Mouse (Mus musculus): ENCODE results near the gene Arap1. TPM values are rescaled to one million over a fixed set of nuclear protein-coding genes. Genes with fewer than 3 reads are reported as not detected.

Gene Arap1
- polyA plus RNA-seq, 1 experiment from 2014 or later, result 13.1 TPM

- no peak overlapping the region for H3K4me3 ChIP-seq (replicated peaks)
- H3K9me3 ChIP-seq (replicated peaks), result no peaks in the 10 kb centered on the region
- ATAC-seq (ENCODE audit: low read depth) (no peak), DNase-seq (no peak)
- H3K27me3 ChIP-seq, result peaks cover 14% of the 10 kb centered on the region
- no peaks in the 10 kb centered on the region for H3K4me1 ChIP-seq (replicated peaks)
- 60% methylated on average over 4 of the region's 4 CpGs for WGBS (ENCODE audit: insufficient replicate concordance)
- H3K4me2 ChIP-seq, result no peak overlapping the region
- no peak overlapping the region for H3K27ac ChIP-seq
- H3K36me3 ChIP-seq, result no peaks in the 10 kb centered on the region
- no peak overlapping the region for H3K9ac ChIP-seq
These were observed 96.3 kb downstream of the Arap1 start for GRCm38 (mm10) chr7:101444211-101444610.

GRCm38 (mm10) chr7:101449855-101450254 is 102.0 kb downstream of the Arap1 start:
- no peak overlapping the region for H3K4me3 ChIP-seq (replicated peaks)
- no peak for ATAC-seq (ENCODE audit: low read depth)
- H3K4me1 ChIP-seq (replicated peaks), result peaks cover 5% of the 10 kb centered on the region
- no peak overlapping the region for H3K9ac ChIP-seq
- H3K36me3 ChIP-seq, result no peaks in the 10 kb centered on the region
- 22% methylated on average over 3 of the region's 3 CpGs for WGBS (ENCODE audit: insufficient replicate concordance)
- H3K27ac ChIP-seq, result no peak overlapping the region
- H3K4me2 ChIP-seq, result no peak overlapping the region
- no peaks in the 10 kb centered on the region for H3K9me3 ChIP-seq (replicated peaks)
- no peak for DNase-seq
- H3K27me3 ChIP-seq, result peaks cover 51% of the 10 kb centered on the region

- Histone ChIP-seq H3K9ac (peak overlapping the region; percentile 26; the same call in 1 of the 2 replicates), H3K4me2 (peak overlapping the region; percentile 77), H3K27me3 (peaks cover 56% of the 10 kb centered on the region), H3K36me3 (no peaks in the 10 kb centered on the region), H3K4me3 (replicated peaks) (peak overlapping the region; percentile 52), H3K9me3 (replicated peaks) (no peaks in the 10 kb centered on the region), H3K27ac (no peak overlapping the region), H3K4me1 (replicated peaks) (peaks cover 5% of the 10 kb centered on the region)
- whole genome bisulfite sequencing (ENCODE audit: insufficient replicate concordance), result 1% methylated on average over 68 of the region's 68 CpGs
- DNase-seq, result peak; percentile 61
- peak; percentile 63 for ATAC-seq (ENCODE audit: low read depth)
These were observed 102.8 kb downstream of the Arap1 start for GRCm38 (mm10) chr7:101450422-101451401.

GRCm38 (mm10) chr7:101452669-101453068 is 104.8 kb downstream of the Arap1 start:
- Histone ChIP-seq H3K36me3 (no peaks in the 10 kb centered on the region), H3K4me2 (peak overlapping the region; percentile 77), H3K4me3 (replicated peaks) (peak overlapping the region; percentile 52; the same call in 1 of the 2 replicates), H3K9ac (no peak overlapping the region), H3K27ac (no peak overlapping the region), H3K4me1 (replicated peaks) (peaks cover 5% of the 10 kb centered on the region), H3K27me3 (peaks cover 53% of the 10 kb centered on the region), H3K9me3 (replicated peaks) (no peaks in the 10 kb centered on the region)
- WGBS (ENCODE audit: insufficient replicate concordance), result 67% methylated on average over 3 of the region's 3 CpGs
- DNase-seq (no peak), ATAC-seq (ENCODE audit: low read depth) (no peak)

- H3K4me2 ChIP-seq, result peak overlapping the region; percentile 19; the same call in 1 of the 2 replicates
- H3K27ac ChIP-seq, result no peak overlapping the region
These were observed 105.4 kb downstream of the Arap1 start for GRCm38 (mm10) chr7:101453296-101453695.

GRCm38 (mm10) chr7:101453725-101454124 is 105.9 kb downstream of the Arap1 start:
- Histone ChIP-seq H3K4me3 (replicated peaks) (no peak overlapping the region), H3K27ac (no peak overlapping the region), H3K9ac (no peak overlapping the region), H3K36me3 (no peaks in the 10 kb centered on the region), H3K4me2 (no peak overlapping the region), H3K4me1 (replicated peaks) (peaks cover 5% of the 10 kb centered on the region), H3K9me3 (replicated peaks) (no peaks in the 10 kb centered on the region), H3K27me3 (peaks cover 53% of the 10 kb centered on the region)
- DNase-seq (no peak), ATAC-seq (ENCODE audit: low read depth) (no peak)
- WGBS (ENCODE audit: insufficient replicate concordance), result 33% methylated on average over 8 of the region's 8 CpGs

More at GRCm38 (mm10) chr7:101453296-101453695, 105.4 kb downstream of the Arap1 start:
- peaks cover 5% of the 10 kb centered on the region for H3K4me1 ChIP-seq (replicated peaks)
- H3K4me3 ChIP-seq (replicated peaks), result 0 out of 2 replicates have a peak overlapping the region, but pooled peaks have one; percentile 6
- H3K9me3 ChIP-seq (replicated peaks), result no peaks in the 10 kb centered on the region
- ATAC-seq (ENCODE audit: low read depth) (no peak), DNase-seq (no peak)
- no peaks in the 10 kb centered on the region for H3K36me3 ChIP-seq
- H3K9ac ChIP-seq, result no peak overlapping the region
- peaks cover 53% of the 10 kb centered on the region for H3K27me3 ChIP-seq
- 77% methylated on average over 3 of the region's 3 CpGs for WGBS (ENCODE audit: insufficient replicate concordance)

- no peak overlapping the region for H3K9ac ChIP-seq
- no peak overlapping the region for H3K27ac ChIP-seq
- no peaks in the 10 kb centered on the region for H3K36me3 ChIP-seq
- ATAC-seq (ENCODE audit: low read depth) (no peak), DNase-seq (no peak)
- H3K9me3 ChIP-seq (replicated peaks), result no peaks in the 10 kb centered on the region
- H3K4me3 ChIP-seq (replicated peaks), result no peak overlapping the region
- peaks cover 5% of the 10 kb centered on the region for H3K4me1 ChIP-seq (replicated peaks)
- H3K4me2 ChIP-seq, result no peak overlapping the region
- H3K27me3 ChIP-seq, result peaks cover 53% of the 10 kb centered on the region
- WGBS (ENCODE audit: insufficient replicate concordance), result 44% methylated on average over 9 of the region's 9 CpGs
These were observed 106.6 kb downstream of the Arap1 start for GRCm38 (mm10) chr7:101454479-101454878.

GRCm38 (mm10) chr7:101455141-101455540 is 107.3 kb downstream of the Arap1 start:
- Histone ChIP-seq H3K4me2 (no peak overlapping the region), H3K4me1 (replicated peaks) (peaks cover 5% of the 10 kb centered on the region), H3K4me3 (replicated peaks) (no peak overlapping the region), H3K36me3 (no peaks in the 10 kb centered on the region), H3K27me3 (peaks cover 46% of the 10 kb centered on the region), H3K9me3 (replicated peaks) (no peaks in the 10 kb centered on the region), H3K9ac (no peak overlapping the region), H3K27ac (no peak overlapping the region)
- no peak for ATAC-seq (ENCODE audit: low read depth)
- WGBS (ENCODE audit: insufficient replicate concordance), result 49% methylated on average over 6 of the region's 6 CpGs
- no peak for DNase-seq

- H3K36me3 ChIP-seq, result no peaks in the 10 kb centered on the region
- H3K4me1 ChIP-seq (replicated peaks), result no peaks in the 10 kb centered on the region
- DNase-seq (no peak), ATAC-seq (ENCODE audit: low read depth) (no peak)
- WGBS (ENCODE audit: insufficient replicate concordance), result 64% methylated on average over 4 of the region's 4 CpGs
- H3K4me2 ChIP-seq, result no peak overlapping the region
- no peak overlapping the region for H3K9ac ChIP-seq
- H3K9me3 ChIP-seq (replicated peaks), result no peaks in the 10 kb centered on the region
- H3K27me3 ChIP-seq, result peaks cover 34% of the 10 kb centered on the region
- no peak overlapping the region for H3K4me3 ChIP-seq (replicated peaks)
- H3K27ac ChIP-seq, result no peak overlapping the region
These were observed 108.5 kb downstream of the Arap1 start for GRCm38 (mm10) chr7:101456318-101456717.

GRCm38 (mm10) chr7:101456789-101457188 is 108.9 kb downstream of the Arap1 start:
- Histone ChIP-seq H3K9me3 (replicated peaks) (no peaks in the 10 kb centered on the region), H3K27ac (no peak overlapping the region), H3K4me1 (replicated peaks) (no peaks in the 10 kb centered on the region), H3K36me3 (no peaks in the 10 kb centered on the region), H3K4me3 (replicated peaks) (no peak overlapping the region), H3K9ac (no peak overlapping the region), H3K27me3 (peaks cover 30% of the 10 kb centered on the region), H3K4me2 (no peak overlapping the region)
- no peak for ATAC-seq (ENCODE audit: low read depth)
- WGBS (ENCODE audit: insufficient replicate concordance), result 16% methylated on average over 5 of the region's 5 CpGs
- no peak for DNase-seq

- Histone ChIP-seq H3K4me2 (no peak overlapping the region), H3K36me3 (no peaks in the 10 kb centered on the region), H3K4me1 (replicated peaks) (no peaks in the 10 kb centered on the region), H3K9ac (no peak overlapping the region), H3K9me3 (replicated peaks) (no peaks in the 10 kb centered on the region), H3K27ac (no peak overlapping the region), H3K27me3 (peaks cover 25% of the 10 kb centered on the region), H3K4me3 (replicated peaks) (no peak overlapping the region)
- no peak for ATAC-seq (ENCODE audit: low read depth)
- no peak for DNase-seq
- WGBS (ENCODE audit: insufficient replicate concordance), result 56% methylated on average over 5 of the region's 5 CpGs
These were observed 109.4 kb downstream of the Arap1 start for GRCm38 (mm10) chr7:101457283-101457682.

Measured in liver, embryonic 13.5 days (tissue).